Mouse (Mus musculus) midbrain, embryonic 10.5 days (tissue): ENCODE measurements around the gene Gm20388. TPM values are rescaled to one million over a fixed set of nuclear protein-coding genes. Genes with fewer than 3 reads are reported as not detected.
A peak's percentile ranks its signal among the peaks of the same experiment; 100 is the strongest.

Source experiments
- DNase-seq: peaks from one replicate; pipeline ENCODE4 v3.0.0-alpha.2; 2017; ENCODE audit warnings: low spot score
- H3K27ac ChIP-seq: fragments of 300-500 bp; sonication (generic); replicated peaks from 2 replicates; pipeline ENCODE4 v1.5.1; 2016; ENCODE audit warnings: mild to moderate bottlenecking
- H3K27me3 ChIP-seq: fragments of 300-500 bp; sonication (generic); 2 replicates; pipeline ENCODE4 v1.6.1; 2016; ENCODE audit warnings: low read depth, mild to moderate bottlenecking; ENCODE audit not compliant: poor library complexity, severe bottlenecking
- H3K36me3 ChIP-seq: fragments of 300-500 bp; sonication (generic); 2 replicates; pipeline ENCODE4 v1.6.1; 2016; ENCODE audit warnings: mild to moderate bottlenecking, moderate library complexity
- H3K4me1 ChIP-seq: fragments of 300-500 bp; sonication (generic); 2 replicates; pipeline ENCODE4 v1.6.1; 2016
- H3K4me3 ChIP-seq: fragments of 300-500 bp; sonication (generic); 2 replicates; pipeline ENCODE4 v1.5.1; 2016; ENCODE audit warnings: mild to moderate bottlenecking, moderate library complexity
- H3K9me3 ChIP-seq: fragments of 300-500 bp; sonication (generic); replicated peaks from 2 replicates; pipeline ENCODE4 v1.6.1; 2016; ENCODE audit warnings: mild to moderate bottlenecking
- WGBS: fragments of 180-500 bp; shearing (Covaris S2); methylation state at CpG from one replicate; pipeline ENCODE4 v1.1.7; 2016; 5-methylcytosine and 5-hydroxymethylcytosine counted together
- polyA plus RNA-seq: library from polyadenylated mRNA; unstranded; fragments of >200 nt; fragmentation: Nextera tagmentation; extraction: Ambion mirVana; gene quantifications from 2 replicates; pipeline ENCODE4 v1.2.1, GENCODE M21; 2016

Gm20388 gene
- polyA plus RNA-seq, 1 experiment from 2014 or later: 7.1 TPM

DNA sequence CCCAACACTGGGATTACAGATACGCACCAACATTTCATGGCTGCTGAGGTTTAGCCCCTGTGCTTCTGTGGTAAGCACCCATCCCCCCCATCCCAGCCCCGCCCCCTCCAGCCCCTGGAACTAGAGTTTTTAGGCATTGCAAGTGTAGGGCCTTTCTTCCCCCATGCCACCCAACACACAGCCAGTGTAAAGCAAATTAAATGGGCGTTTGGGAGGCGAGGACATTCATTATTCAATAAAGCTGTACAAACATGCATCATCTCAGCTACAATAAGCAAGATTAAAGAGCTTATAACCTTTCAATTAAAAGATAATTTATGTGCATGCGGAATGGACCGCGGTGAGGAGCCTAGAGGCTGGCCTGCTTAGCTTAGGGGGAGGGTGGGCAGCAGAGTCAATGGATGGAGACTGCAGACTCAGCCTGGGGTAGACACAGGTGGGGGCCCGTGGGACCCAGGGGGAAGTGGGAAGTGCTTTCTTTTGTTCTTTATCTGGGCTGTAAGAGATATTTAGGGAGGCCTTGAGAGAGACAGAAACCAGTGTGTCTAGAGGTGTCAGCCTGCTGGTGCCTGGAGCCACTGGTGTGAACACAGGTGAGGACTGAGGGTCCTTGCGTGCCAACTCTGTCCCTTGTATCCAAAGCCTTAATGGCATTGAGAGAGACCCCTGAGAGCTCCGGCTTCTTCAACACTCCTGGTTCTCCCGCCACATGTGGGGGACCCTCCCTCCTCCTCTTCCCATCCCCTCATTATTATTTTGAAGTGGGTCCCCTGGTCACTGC lies 2439.9 kb downstream of the Gm20388 start:
- Histone ChIP-seq H3K9me3 (no peaks in the 10 kb centered on the region), H3K4me1 (peaks cover 28% of the 10 kb centered on the region), H3K36me3 (no peaks in the 10 kb centered on the region), H3K27ac (peak overlapping the region; percentile 67), H3K4me3 (peak overlapping the region; percentile 9; the same call in 1 of the 2 replicates), H3K27me3 (peaks cover 53% of the 10 kb centered on the region)
- 21% methylated on average over 11 of the region's 11 CpGs for WGBS
- DNase-seq: no peak

DNA sequence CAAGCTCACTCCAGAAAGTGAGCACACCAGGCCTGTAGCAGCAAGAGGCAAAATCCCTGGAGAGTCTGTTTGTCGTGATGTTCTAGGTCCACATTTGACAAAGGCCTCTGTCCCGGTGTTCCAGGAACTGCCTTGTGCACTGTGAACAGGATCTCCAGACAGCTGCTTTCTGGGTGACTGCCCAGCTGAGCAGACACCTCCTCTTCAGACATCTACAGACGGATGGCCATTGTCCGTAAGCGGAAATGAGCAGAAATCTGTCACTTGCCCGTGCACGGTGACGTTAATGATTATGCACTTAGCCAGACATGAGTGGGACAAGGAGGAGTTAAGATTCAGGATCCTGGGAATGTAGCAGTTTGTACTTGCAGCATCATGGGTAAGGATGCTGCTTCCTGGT lies 2443.5 kb downstream of the Gm20388 start:
- WGBS: 92% methylated on average over 8 of the region's 8 CpGs
- H3K4me3 ChIP-seq: no peak overlapping the region
- peaks cover 50% of the 10 kb centered on the region; the same call in 1 of the 2 replicates for H3K27me3 ChIP-seq

DNA sequence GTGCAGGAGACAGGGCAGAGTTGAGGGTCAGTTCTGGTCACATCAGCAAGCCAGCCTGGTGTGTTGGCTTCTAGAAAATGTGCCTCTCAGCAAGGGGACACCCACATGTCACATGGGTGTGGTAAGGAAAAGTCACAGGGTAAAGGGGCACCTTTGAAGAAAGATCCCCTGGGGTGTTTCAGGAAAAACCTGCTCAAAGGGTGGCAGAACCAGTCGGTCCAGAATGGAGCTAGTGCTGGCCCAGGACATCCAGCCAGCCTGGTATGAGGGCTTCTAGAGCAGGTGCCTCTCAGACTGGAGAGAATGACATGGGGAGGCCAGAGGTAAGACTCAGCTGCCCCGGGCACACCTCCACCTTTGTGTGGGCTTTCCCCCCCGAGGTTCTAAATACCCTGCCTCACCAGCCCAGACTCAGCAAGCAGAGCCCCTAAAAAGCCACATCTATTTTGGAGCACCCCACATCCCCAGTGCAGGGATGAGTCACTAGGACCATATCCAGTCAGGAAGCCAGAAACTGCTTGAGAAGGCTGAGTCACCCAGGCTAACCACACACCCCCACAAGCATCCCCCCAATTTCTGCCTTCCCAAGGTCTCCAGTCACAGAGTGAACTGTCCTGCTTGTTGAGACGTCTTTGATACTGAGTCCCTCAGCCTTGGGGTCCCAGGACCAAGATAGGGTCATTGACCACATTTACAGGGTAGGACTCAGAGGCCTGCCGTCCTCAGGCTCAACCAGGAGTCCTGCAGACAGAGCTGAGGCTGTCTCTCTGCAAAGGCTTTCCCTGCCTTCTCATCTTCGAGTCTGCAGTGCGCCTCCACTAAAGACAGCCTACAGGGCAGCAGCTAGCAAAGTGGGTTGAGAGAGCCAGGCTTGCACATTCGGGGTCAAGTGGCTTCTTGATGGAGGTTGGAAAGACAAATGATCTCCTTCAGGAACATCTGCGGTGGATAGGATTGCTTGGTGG lies 2445.3 kb downstream of the Gm20388 start:
- whole genome bisulfite sequencing: 72% methylated on average over 9 of the region's 9 CpGs

More for the DNA sequence above, 2443.5 kb downstream of the Gm20388 start:
- Histone ChIP-seq H3K4me1 (peaks cover 28% of the 10 kb centered on the region), H3K9me3 (no peaks in the 10 kb centered on the region), H3K36me3 (no peaks in the 10 kb centered on the region), H3K27ac (no peak overlapping the region)
- DNase-seq: no peak

DNA sequence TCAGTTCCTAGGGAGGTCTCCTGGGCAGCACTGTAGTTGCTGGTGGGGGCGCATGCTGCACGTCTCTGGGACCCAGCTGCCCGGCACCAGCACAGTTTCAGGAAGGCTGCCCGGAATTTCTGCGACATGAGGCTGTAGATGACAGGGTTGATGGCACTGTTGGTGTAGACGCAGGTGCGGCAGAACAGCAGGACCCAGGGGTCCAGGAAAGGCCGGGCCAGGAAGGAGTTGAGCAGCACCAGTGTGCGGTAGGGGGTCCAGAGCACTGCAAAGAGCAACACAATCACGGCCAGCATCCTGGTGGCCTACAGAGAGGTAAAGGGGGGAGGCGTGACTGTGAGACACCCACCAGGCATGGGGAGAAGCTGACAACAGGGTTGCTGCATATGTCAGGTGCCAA lies 2446.6 kb downstream of the Gm20388 start:
- no peak for DNase-seq
- peaks cover 32% of the 10 kb centered on the region for H3K27me3 ChIP-seq
- H3K36me3 ChIP-seq: no peaks in the 10 kb centered on the region
- H3K9me3 ChIP-seq: no peaks in the 10 kb centered on the region
- H3K4me1 ChIP-seq: peaks cover 1% of the 10 kb centered on the region; the same call in 1 of the 2 replicates
- no peak overlapping the region for H3K4me3 ChIP-seq
- H3K27ac ChIP-seq: no peak overlapping the region
- WGBS: 56% methylated on average over 11 of the region's 11 CpGs

More for the DNA sequence above, 2445.3 kb downstream of the Gm20388 start:
- H3K9me3 ChIP-seq: no peaks in the 10 kb centered on the region
- H3K36me3 ChIP-seq: no peaks in the 10 kb centered on the region
- H3K27me3 ChIP-seq: peaks cover 39% of the 10 kb centered on the region
- H3K4me1 ChIP-seq: peaks cover 11% of the 10 kb centered on the region
- no peak for DNase-seq
- no peak overlapping the region for H3K27ac ChIP-seq
- no peak overlapping the region for H3K4me3 ChIP-seq

DNA sequence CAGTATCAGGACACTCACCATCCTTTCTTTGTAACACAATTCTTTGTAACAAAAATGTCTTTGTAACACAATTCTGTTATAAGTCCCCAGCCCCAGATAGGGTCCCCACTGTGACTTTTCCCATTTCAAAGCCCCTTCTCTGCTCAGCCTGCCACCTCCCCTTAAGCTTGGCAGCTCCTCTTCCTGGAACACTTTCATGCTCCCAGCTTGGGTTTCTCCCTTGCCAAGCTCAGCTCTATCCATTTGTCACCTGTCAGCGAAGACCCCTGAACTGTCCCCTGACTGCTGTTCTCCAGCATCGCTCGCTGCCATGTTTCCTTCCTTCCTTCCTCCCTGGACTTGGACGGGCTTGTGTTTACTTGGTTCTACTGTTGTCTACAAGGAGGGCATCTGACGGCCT lies 2447.0 kb downstream of the Gm20388 start:
- no peak overlapping the region for H3K27ac ChIP-seq
- H3K9me3 ChIP-seq: no peaks in the 10 kb centered on the region
- 89% methylated on average over 5 of the region's 5 CpGs for WGBS
- peaks cover 34% of the 10 kb centered on the region for H3K27me3 ChIP-seq
- no peak for DNase-seq
- H3K4me3 ChIP-seq: no peak overlapping the region
- no peaks in the 10 kb centered on the region for H3K36me3 ChIP-seq
- no peaks in the 10 kb centered on the region for H3K4me1 ChIP-seq

DNA sequence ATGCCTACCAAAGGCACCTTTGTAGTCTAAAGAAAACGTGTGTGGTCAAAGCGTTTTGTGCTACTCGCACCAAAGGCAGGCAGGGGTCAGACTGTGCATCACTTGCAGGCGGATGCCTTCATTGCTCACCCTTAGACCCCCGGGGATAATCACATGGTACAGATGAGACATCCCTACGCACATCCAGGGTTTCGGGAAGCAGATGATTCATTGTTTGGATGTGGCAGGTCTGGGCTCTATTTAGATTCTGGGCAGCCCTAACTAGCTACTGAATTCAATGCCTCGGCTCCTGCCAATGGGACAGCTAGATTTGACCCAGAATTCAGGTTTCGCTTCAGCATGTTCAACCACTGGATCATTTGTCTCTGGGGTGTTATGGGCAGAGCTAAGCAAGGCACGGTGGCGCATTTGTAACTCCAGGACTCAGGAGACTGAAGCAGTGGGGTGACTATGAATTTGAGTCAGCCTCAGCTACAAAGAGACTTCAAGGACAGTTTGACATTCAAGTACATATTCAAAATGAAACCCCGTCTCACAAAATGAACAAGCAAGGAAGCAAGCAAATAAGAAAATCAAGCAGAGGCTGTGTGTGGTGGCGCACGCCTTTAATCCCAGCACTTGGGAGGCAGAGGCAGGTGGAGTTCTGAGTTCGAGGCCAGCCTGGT lies 2448.6 kb downstream of the Gm20388 start:
- DNase-seq: no peak
- Histone ChIP-seq H3K27me3 (peaks cover 33% of the 10 kb centered on the region), H3K27ac (no peak overlapping the region), H3K4me1 (no peaks in the 10 kb centered on the region), H3K36me3 (no peaks in the 10 kb centered on the region), H3K9me3 (no peaks in the 10 kb centered on the region), H3K4me3 (no peak overlapping the region)
- 79% methylated on average over 15 of the region's 15 CpGs for WGBS

DNA sequence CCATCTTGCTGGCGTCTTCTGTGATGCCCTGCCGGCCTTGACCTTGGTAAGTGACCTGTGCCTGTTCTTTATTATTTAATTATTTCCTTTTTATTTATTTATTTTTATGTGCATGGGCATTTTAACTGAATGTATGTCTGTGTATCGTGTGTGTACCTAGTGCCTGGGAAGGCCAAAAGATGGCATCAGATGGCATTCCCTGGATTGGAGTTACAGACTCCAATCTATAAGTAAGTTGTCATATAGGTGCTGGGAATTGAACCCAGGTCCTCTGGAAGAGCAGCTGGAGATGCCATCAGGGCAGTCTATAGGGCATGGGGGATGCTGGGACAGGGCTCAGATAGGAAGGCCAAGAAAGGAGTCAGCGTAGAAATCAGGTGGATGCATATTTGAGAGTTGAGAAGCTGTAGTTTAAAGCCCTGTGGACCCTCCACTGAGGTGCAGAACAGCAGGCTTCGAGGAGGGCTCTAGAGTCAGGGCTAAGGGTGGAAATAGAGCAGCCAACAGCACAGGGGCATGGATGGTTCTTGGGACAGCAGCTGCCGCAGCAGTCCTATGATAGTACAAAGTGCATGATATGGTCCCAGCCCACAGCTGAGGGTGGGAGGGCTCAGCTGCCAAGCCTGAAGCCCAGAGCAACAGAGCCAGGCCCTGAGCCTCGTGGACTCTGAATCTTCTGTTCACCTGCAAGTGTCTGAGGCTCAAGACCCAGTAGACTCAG lies 2450.2 kb downstream of the Gm20388 start, which contains the start of gene Trhr2:
Gene Trhr2, minus strand, starts transcription at position 51 of the 721 bp plus-strand sequence.
- WGBS: 85% methylated on average over 7 of the region's 7 CpGs
- Histone ChIP-seq H3K27ac (no peak within 1 kb of the TSS), H3K9me3 (no peaks in the 10 kb centered on the region), H3K4me1 (no peaks in the 10 kb centered on the region), H3K4me3 (no peak within 1 kb of the TSS), H3K36me3 (no peaks in the 10 kb centered on the region), H3K27me3 (peaks cover 31% of the 10 kb centered on the region)
- no peak for DNase-seq

DNA sequence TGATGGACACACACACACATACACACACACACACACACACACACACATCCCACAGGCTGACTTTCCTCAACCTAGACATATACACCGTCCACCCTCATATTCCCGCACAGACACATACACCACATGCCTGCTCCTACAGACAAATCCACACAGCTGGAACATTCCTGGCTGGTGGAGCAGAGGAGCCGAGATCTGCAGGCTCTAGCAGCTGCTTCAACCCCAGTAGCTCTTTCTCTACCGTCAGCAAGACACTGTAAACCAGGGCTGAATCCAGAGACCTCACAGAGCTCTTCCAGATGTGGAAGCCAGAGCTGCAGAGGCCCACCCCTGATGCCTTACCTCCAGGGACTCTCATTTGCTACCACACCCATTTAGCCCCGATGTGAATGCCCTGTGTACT lies 2451.6 kb downstream of the Gm20388 start:
- WGBS: 59% methylated on average over 5 of the region's 5 CpGs
- Histone ChIP-seq H3K36me3 (no peaks in the 10 kb centered on the region), H3K27ac (no peak overlapping the region), H3K27me3 (peaks cover 17% of the 10 kb centered on the region), H3K9me3 (no peaks in the 10 kb centered on the region), H3K4me1 (no peaks in the 10 kb centered on the region), H3K4me3 (no peak overlapping the region)
- DNase-seq: no peak

DNA sequence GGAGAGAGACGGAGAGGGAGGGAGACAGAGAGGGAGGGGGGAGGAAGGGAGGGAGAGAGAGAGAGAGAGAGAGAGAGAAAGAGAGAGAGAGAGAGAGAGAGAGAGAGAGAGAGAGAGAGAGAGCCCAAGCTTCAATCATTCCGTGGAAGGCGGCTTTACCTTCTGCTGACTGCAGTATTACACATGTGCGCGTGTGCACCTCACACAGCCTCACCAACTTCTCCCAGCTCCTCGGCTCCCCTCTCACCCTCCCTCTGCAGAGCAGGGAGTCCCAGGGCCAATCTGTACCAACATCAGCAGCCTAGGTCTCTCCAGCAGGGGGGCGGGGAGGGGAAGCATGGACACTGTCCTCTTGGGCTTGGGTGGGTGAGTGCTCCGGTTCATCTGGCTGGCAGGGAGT lies 2452.3 kb downstream of the Gm20388 start:
- H3K4me1 ChIP-seq: no peaks in the 10 kb centered on the region
- H3K4me3 ChIP-seq: no peak overlapping the region
- H3K9me3 ChIP-seq: no peaks in the 10 kb centered on the region
- no peak overlapping the region for H3K27ac ChIP-seq
- peaks cover 16% of the 10 kb centered on the region; the same call in 1 of the 2 replicates for H3K27me3 ChIP-seq
- no peak for DNase-seq
- WGBS: 40% methylated on average over 8 of the region's 8 CpGs
- no peaks in the 10 kb centered on the region for H3K36me3 ChIP-seq

DNA sequence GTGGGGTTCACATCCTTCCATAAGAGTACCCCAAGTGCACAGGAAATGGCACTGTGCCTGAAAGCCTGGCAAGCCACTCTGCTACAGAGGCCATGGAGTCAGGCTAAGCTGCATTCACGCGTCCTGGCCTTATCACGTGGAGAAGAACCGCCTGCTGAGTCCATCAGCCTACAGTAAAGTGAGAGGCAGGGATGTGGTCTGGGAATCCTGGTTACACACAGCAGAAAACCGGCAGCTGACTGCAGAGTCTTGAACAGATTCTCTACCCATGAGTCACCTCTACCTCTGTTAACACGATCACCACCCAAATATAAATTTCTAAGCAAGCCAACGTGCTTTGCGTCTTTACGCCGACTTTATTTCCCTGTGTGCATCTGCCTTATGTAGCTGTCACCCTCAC lies 2457.9 kb downstream of the Gm20388 start:
- DNase-seq: no peak
- no peaks in the 10 kb centered on the region for H3K9me3 ChIP-seq
- no peak overlapping the region for H3K4me3 ChIP-seq
- 77% methylated on average over 10 of the region's 10 CpGs for WGBS
- 0 out of 2 replicates have a peak, but pooled peaks cover 2% of the 10 kb centered on the region for H3K27me3 ChIP-seq
- no peak overlapping the region for H3K27ac ChIP-seq
- no peaks in the 10 kb centered on the region for H3K36me3 ChIP-seq
- peaks cover 7% of the 10 kb centered on the region for H3K4me1 ChIP-seq

DNA sequence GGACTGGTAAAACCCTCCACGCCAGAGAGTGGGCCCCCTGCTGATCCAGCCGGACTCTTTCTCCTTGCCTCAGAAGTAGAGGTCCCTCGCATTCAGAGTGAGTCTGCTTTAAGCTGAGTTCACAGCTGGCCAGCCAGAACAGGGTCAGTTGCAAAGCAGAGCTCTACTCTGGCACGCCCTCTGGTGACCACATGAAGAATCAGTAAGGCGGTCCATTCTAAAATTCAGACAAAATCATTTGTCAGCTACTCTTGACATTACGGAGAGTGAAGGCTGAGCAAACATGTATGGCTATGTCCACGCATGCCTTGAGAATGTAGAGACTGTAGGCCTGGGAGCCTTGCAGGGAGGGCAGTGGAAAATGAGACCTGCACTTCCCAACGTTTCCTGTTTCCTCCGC lies 2459.0 kb downstream of the Gm20388 start:
- peak; percentile 72 for DNase-seq
- H3K36me3 ChIP-seq: no peaks in the 10 kb centered on the region
- H3K27me3 ChIP-seq: no peaks in the 10 kb centered on the region
- no peaks in the 10 kb centered on the region for H3K9me3 ChIP-seq
- no peak overlapping the region for H3K4me3 ChIP-seq
- peaks cover 7% of the 10 kb centered on the region for H3K4me1 ChIP-seq
- no peak overlapping the region for H3K27ac ChIP-seq
- WGBS: 15% methylated on average over 9 of the region's 9 CpGs

DNA sequence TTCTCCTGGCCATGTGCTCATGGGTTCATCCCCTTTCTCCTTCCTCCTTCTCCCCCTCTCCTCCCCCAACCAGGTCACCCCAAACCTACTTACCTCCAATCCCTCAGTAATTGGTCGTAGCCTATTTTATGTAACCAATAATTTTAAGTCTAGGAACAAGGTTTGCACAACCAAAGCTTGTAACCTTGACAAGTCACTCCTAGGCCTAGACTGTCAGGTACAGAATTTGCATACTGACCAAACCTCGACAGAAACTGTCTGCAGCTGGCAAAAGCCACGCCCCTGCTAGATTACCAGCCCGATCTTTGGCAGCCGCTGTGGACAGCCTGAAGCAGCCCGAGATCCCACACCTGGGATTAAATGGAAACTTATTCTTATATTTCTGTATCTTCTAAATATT lies 2461.1 kb downstream of the Gm20388 start:
- H3K4me1 ChIP-seq: peaks cover 16% of the 10 kb centered on the region
- no peaks in the 10 kb centered on the region for H3K9me3 ChIP-seq
- DNase-seq: no peak
- 78% methylated on average over 6 of the region's 6 CpGs for WGBS
- H3K27me3 ChIP-seq: no peaks in the 10 kb centered on the region
- H3K27ac ChIP-seq: no peak overlapping the region
- H3K36me3 ChIP-seq: no peaks in the 10 kb centered on the region
- no peak overlapping the region for H3K4me3 ChIP-seq
